Mouse (Mus musculus) C2C12 (cell line): Measurements from ENCODE around the gene Cdkl3. TPM values are rescaled to one million over a fixed set of nuclear protein-coding genes. Genes with fewer than 3 reads are reported as not detected.

Experiments
- H3K27me3 ChIP-seq: one replicate; pipeline ENCODE4 v1.6.1; 2011; ENCODE audit not compliant: control insufficient read depth, insufficient read depth, insufficient read length
- H3K36me3 ChIP-seq: one replicate; pipeline ENCODE4 v1.6.1; 2011; ENCODE audit not compliant: control insufficient read depth, insufficient read depth
- H3K4me3 ChIP-seq: one replicate; pipeline ENCODE4 v1.5.1; 2011; ENCODE audit warnings: mild to moderate bottlenecking, control low read depth; ENCODE audit not compliant: poor library complexity, insufficient read depth, severe bottlenecking
- H3K79me2 ChIP-seq: one replicate; pipeline ENCODE4 v1.6.1; 2011; ENCODE audit not compliant: control insufficient read depth, insufficient read depth
- H3K79me3 ChIP-seq: one replicate; pipeline ENCODE4 v1.6.1; 2011; ENCODE audit warnings: low read depth, control low read depth
- H3ac ChIP-seq: one replicate; pipeline ENCODE3; 2011; ENCODE audit warnings: low read depth; ENCODE audit not compliant: control insufficient read depth, insufficient read length
- CEBPB ChIP-seq: IDR thresholded peaks from one replicate; pipeline ENCODE4 v1.6.1; 2011; ENCODE audit warnings: low read depth, mild to moderate bottlenecking, control low read depth, moderate library complexity
- CTCF ChIP-seq: IDR thresholded peaks from one replicate; pipeline ENCODE4 v1.5.1; 2011; ENCODE audit not compliant: control insufficient read depth, insufficient read depth, insufficient read length
- FOSL1 ChIP-seq: IDR thresholded peaks from one replicate; pipeline ENCODE4 v1.8.0; 2011; ENCODE audit warnings: mild to moderate bottlenecking, low read length; ENCODE audit not compliant: poor library complexity, insufficient read depth, severe bottlenecking
- MAX ChIP-seq: IDR thresholded peaks from one replicate; pipeline ENCODE4 v1.6.1; 2011; ENCODE audit warnings: mild to moderate bottlenecking, control low read depth
- MYOD1 ChIP-seq: IDR thresholded peaks from one replicate; pipeline ENCODE4 v1.6.1; 2011; ENCODE audit warnings: low read depth; ENCODE audit not compliant: control insufficient read depth, insufficient read length
- MYOG ChIP-seq: IDR thresholded peaks from one replicate; pipeline ENCODE4 v1.6.1; 2011; ENCODE audit not compliant: control insufficient read depth, insufficient read length; ENCODE audit errors: extremely low read depth
- USF1 ChIP-seq: IDR thresholded peaks from one replicate; pipeline ENCODE4 v1.6.1; 2011; ENCODE audit warnings: low read depth, mild to moderate bottlenecking, control low read depth, moderate library complexity
- polyA plus RNA-seq: library from polyadenylated mRNA; unstranded; fragments of >200 nt; fragmentation: generic; extraction: Trizol; gene quantifications from one replicate; pipeline ENCODE4 v1.2.1, GENCODE M21; 2012; ENCODE audit warnings: missing spikeins

Cdkl3 gene
- polyA plus RNA-seq, 1 experiment, result 1.7 TPM

DNA sequence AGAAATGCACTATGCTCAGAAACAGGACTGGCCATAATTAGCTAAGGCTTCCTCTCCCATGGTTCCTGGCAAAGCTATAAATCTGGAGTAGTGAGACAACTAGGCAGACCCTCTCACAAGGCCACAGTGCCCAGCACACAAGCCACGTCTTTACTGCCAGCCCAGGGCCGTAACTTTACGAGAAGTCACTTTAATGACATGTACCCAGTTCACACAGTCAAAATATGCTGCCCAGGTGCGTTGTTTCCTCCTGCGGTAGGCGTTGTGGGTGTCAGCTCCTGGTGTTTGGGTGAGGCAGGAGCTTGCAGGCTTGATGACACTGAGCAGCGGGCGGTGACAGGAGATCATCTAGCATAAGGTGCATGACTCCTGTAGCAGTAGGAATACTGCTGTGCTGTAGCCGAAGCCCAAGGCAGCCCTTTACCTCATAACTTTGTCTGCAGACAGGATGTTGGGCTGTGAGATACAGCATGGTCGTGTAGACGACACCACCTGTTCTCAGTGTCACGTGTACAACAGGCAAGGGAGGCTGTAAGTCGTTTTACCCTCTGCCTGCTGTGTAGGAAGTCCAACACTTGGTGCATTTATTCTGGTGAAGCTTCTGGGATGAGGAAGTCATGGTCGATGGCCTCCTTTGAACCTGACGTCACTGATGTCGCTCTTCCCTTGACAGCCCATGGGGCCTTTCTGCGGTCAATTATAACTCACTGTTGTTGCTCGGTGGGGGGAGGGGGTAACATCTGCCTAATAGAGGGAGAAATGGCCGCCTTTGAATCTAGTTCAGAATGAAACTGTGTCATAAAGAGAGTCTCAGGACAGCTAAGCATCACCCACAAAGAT, 72.0 kb downstream of the Cdkl3 start:
- no peak for TF ChIP-seq MYOD1
- no peak for TF ChIP-seq CTCF
- TF ChIP-seq FOSL1, result no peak
- no peak for TF ChIP-seq MYOG
- no peak for TF ChIP-seq MAX
- Histone ChIP-seq H3ac (no peak overlapping the region), H3K4me3 (no peak overlapping the region), H3K79me2 (no peaks in the 10 kb centered on the region), H3K27me3 (no peaks in the 10 kb centered on the region), H3K79me3 (no peaks in the 10 kb centered on the region), H3K36me3 (no peaks in the 10 kb centered on the region)

DNA sequence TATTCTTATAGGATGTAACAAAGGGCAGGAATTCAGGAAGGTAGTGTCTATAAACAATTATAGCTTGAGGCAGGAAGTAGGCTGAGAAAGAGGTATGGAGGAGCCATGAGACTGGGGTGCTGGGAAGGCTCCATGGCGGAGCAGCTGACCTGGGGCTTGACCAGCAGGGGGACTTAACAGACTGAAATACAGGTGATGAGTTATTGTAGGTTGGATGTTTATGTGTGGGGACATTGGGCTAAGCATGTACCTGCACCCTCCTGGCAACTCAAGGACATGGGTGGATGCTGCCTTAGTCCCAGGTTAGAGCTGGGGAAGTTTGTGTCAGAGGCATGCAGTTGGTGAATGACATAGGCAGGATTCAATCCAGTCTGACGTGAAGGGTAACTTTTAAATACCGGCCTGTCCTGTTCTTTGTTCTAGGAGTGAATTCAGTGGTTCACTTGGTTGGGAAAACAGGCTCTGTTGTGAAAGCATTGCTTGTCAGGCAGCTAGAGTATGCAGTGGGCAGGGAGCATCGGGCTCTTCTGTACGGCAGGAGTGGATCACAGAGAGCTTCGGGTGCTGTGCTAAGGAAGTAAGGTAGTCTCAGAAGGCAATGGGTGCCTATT, 72.8 kb downstream of the Cdkl3 start:
- H3K79me2 ChIP-seq, result no peaks in the 10 kb centered on the region
- TF ChIP-seq MAX, result no peak
- TF ChIP-seq FOSL1, result no peak
- no peak for TF ChIP-seq MYOD1
- TF ChIP-seq MYOG, result no peak
- TF ChIP-seq CTCF, result no peak
- no peak for TF ChIP-seq USF1
- no peak for TF ChIP-seq CEBPB
- no peak overlapping the region for H3ac ChIP-seq
- no peak overlapping the region for H3K4me3 ChIP-seq
- no peaks in the 10 kb centered on the region for H3K27me3 ChIP-seq
- H3K36me3 ChIP-seq, result no peaks in the 10 kb centered on the region
- no peaks in the 10 kb centered on the region for H3K79me3 ChIP-seq

DNA sequence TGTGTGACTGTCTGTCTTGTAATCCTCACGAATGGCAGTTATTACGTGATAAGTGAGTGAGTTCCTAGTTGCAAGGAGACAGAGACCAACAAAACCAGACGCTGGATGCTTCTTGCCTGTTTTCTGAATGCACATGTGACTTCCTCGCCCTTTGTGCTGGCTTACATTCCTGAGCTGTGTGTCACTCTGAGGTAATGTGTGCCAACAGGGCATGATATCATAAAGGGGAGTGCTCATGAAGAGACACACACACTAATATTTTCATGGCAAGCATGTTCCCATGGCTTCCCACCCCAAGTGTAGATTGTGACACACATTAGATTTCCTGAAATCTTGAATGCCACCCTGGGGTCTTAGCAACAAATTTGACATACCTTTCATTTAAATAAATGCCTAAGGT, 73.9 kb downstream of the Cdkl3 start:
- Histone ChIP-seq H3K4me3 (no peak overlapping the region), H3K79me3 (no peaks in the 10 kb centered on the region), H3K36me3 (no peaks in the 10 kb centered on the region), H3K27me3 (no peaks in the 10 kb centered on the region), H3K79me2 (no peaks in the 10 kb centered on the region), H3ac (no peak overlapping the region)
- peak; percentile 21 for TF ChIP-seq MYOD1
- no peak for TF ChIP-seq FOSL1
- no peak for TF ChIP-seq MYOG
- TF ChIP-seq CEBPB, result peak; percentile 49
- TF ChIP-seq CTCF, result no peak
- peak; percentile 94 for TF ChIP-seq USF1
- peak; percentile 75 for TF ChIP-seq MAX

GRCm38 (mm10) chr11:52079978-52080377, 76.0 kb downstream of the Cdkl3 start:
- Histone ChIP-seq H3K27me3 (no peaks in the 10 kb centered on the region), H3K4me3 (no peak overlapping the region), H3K36me3 (no peaks in the 10 kb centered on the region), H3K79me2 (no peaks in the 10 kb centered on the region), H3K79me3 (no peaks in the 10 kb centered on the region), H3ac (no peak overlapping the region)
- TF ChIP-seq MYOD1 (peak; percentile 23), CEBPB (no peak), MAX (peak; percentile 62), FOSL1 (no peak), USF1 (peak; percentile 30)

- no peak overlapping the region for H3ac ChIP-seq
- H3K27me3 ChIP-seq, result no peaks in the 10 kb centered on the region
These were observed 76.6 kb downstream of the Cdkl3 start for GRCm38 (mm10) chr11:52080656-52081055.

DNA sequence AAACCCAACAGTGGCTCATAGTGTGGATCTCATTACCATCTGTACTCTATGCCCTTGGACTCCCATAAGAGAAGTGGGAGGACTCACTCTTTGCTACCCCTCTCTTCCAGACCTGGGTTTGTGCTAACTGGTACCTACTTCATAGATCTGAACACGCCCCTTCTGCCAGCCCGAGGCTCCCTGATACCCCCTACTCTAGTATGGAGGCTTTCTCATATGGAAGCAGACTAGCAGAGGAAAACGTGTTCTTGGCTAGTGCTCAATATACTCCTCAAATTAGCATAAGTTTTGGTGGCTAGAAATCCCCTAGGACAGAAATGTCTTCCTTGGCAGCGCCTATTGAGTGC, 81.8 kb downstream of the Cdkl3 start:
- Histone ChIP-seq H3K36me3 (no peaks in the 10 kb centered on the region), H3ac (no peak overlapping the region), H3K4me3 (no peak overlapping the region), H3K79me2 (no peaks in the 10 kb centered on the region), H3K27me3 (no peaks in the 10 kb centered on the region), H3K79me3 (no peaks in the 10 kb centered on the region)
- TF ChIP-seq CTCF, result no peak
- no peak for TF ChIP-seq MYOD1
- no peak for TF ChIP-seq CEBPB
- no peak for TF ChIP-seq USF1
- TF ChIP-seq MYOG, result no peak
- TF ChIP-seq MAX, result no peak
- TF ChIP-seq FOSL1, result no peak

More at GRCm38 (mm10) chr11:52080656-52081055, 76.6 kb downstream of the Cdkl3 start:
- Histone ChIP-seq H3K4me3 (no peak overlapping the region), H3K36me3 (no peaks in the 10 kb centered on the region), H3K79me2 (no peaks in the 10 kb centered on the region), H3K79me3 (no peaks in the 10 kb centered on the region)
- TF ChIP-seq FOSL1, result no peak
- no peak for TF ChIP-seq MYOG
- no peak for TF ChIP-seq MYOD1
- no peak for TF ChIP-seq USF1
- no peak for TF ChIP-seq CTCF
- TF ChIP-seq CEBPB, result no peak
- no peak for TF ChIP-seq MAX
